Mouse (Mus musculus) adrenal gland, postnatal 4 days (tissue): Measurements from ENCODE around the gene Daam2. TPM values are rescaled to one million over a fixed set of nuclear protein-coding genes. Genes with fewer than 3 reads are reported as not detected.
"Not testable (repeated sequence)": the region's sequence is repeated elsewhere in the genome, so short reads cannot be mapped to it uniquely, and the experiment has no call there.

Experiments used
- DNase-seq, 2 experiments: peaks; one replicate each; pipeline ENCODE4 v3.0.0; 2021 to 2022; ENCODE audit warnings: low spot score in 2 of 2, mixed read lengths in 2 of 2
- total RNA-seq, 2 experiments: library from RNA; stranded (reverse); gene quantifications; 2 replicates each; pipeline ENCODE4 v1.2.3; 2021

Gene Daam2
- total RNA-seq, 2 experiments from 2014 or later = 38.3 to 39.6 TPM

GRCm38 (mm10) chr17:49489098-49489497, 75.0 kb downstream of the Daam2 start:
- no peak for DNase-seq

- DNase-seq = no peak
Measured at GRCm38 (mm10) chr17:49484435-49484834, 79.7 kb downstream of the Daam2 start.

- DNase-seq = no peak
Measured at GRCm38 (mm10) chr17:49481876-49482275, 82.3 kb downstream of the Daam2 start.

GRCm38 (mm10) chr17:49477370-49477769, 86.8 kb downstream of the Daam2 start:
- no peak for DNase-seq

- DNase-seq = no peak
Measured at GRCm38 (mm10) chr17:49475174-49475573, 89.0 kb downstream of the Daam2 start.

- DNase-seq = no peak
Measured at GRCm38 (mm10) chr17:49474051-49474450, 90.1 kb downstream of the Daam2 start.

GRCm38 (mm10) chr17:49472626-49473025, 91.5 kb downstream of the Daam2 start:
- DNase-seq = no peak

GRCm38 (mm10) chr17:49468223-49468622, 95.9 kb downstream of the Daam2 start:
- DNase-seq = peak; percentile 58

GRCm38 (mm10) chr17:49464884-49465283, 99.3 kb downstream of the Daam2 start:
- no peak for DNase-seq

GRCm38 (mm10) chr17:49458386-49458785, 105.8 kb downstream of the Daam2 start:
- DNase-seq = no peak

- DNase-seq = no peak
Measured at GRCm38 (mm10) chr17:49457833-49458232, 106.3 kb downstream of the Daam2 start.

GRCm38 (mm10) chr17:49456334-49456733, 107.8 kb downstream of the Daam2 start:
- no peak for DNase-seq

- no peak for DNase-seq
Measured at GRCm38 (mm10) chr17:49450922-49451321, 113.2 kb downstream of the Daam2 start.

- no peak for DNase-seq
Measured at GRCm38 (mm10) chr17:49449230-49449608, 114.9 kb downstream of the Daam2 start.

- no peak for DNase-seq
Measured at GRCm38 (mm10) chr17:49448570-49449229, 115.4 kb downstream of the Daam2 start.

- DNase-seq = not testable (repeated sequence)
Measured at GRCm38 (mm10) chr17:49442841-49443240, 121.3 kb downstream of the Daam2 start.

GRCm38 (mm10) chr17:49440331-49441130, 123.6 kb downstream of the Daam2 start:
- no peak for DNase-seq

GRCm38 (mm10) chr17:49439706-49440105, 124.4 kb downstream of the Daam2 start:
- no peak for DNase-seq

GRCm38 (mm10) chr17:49438822-49439574, 125.1 kb downstream of the Daam2 start:
- DNase-seq = no peak

- DNase-seq = not testable (repeated sequence)
Measured at GRCm38 (mm10) chr17:49437306-49437705, 126.8 kb downstream of the Daam2 start.

- DNase-seq = no peak
Measured at GRCm38 (mm10) chr17:49436631-49437030, 127.5 kb downstream of the Daam2 start.

- no peak for DNase-seq
Measured at GRCm38 (mm10) chr17:49435081-49435480, 129.1 kb downstream of the Daam2 start.
